Mouse (Mus musculus) limb, embryonic 11.5 days (tissue): Measurements from ENCODE around the gene Med29. TPM values are rescaled to one million over a fixed set of nuclear protein-coding genes. Genes with fewer than 3 reads are reported as not detected.

Experiments
- ATAC-seq: fragments of 200-750 bp; cut with Nextera tagmentation; 2 replicates; pipeline ENCODE4 v1.8.0; 2017; ENCODE audit warnings: low read depth; ENCODE audit not compliant: insufficient number of reproducible peaks, low FRiP score, low TSS enrichment
- DNase-seq: peaks from one replicate; pipeline ENCODE4 v3.0.0-alpha.2; 2015; ENCODE audit warnings: low spot score
- H3K27ac ChIP-seq: fragments of 300-500 bp; sonication (generic); replicated peaks from 2 replicates; pipeline ENCODE4 v1.5.1; 2014; ENCODE audit warnings: low read depth, mild to moderate bottlenecking, low read length
- H3K27me3 ChIP-seq: fragments of 300-500 bp; sonication (generic); 2 replicates; pipeline ENCODE4 v1.6.1; 2014; ENCODE audit warnings: mild to moderate bottlenecking, low read length, mixed read lengths; ENCODE audit not compliant: control insufficient read depth, insufficient read depth
- H3K36me3 ChIP-seq: fragments of 300-500 bp; sonication (generic); 2 replicates; pipeline ENCODE4 v1.6.1; 2014; ENCODE audit warnings: mild to moderate bottlenecking, low read length, moderate library complexity, mixed read lengths; ENCODE audit not compliant: control insufficient read depth, insufficient read depth
- H3K4me1 ChIP-seq: fragments of 300-500 bp; sonication (generic); 2 replicates; pipeline ENCODE4 v1.6.1; 2014; ENCODE audit warnings: low read length, mixed read lengths; ENCODE audit not compliant: control insufficient read depth, insufficient read depth
- H3K4me2 ChIP-seq: fragments of 300-500 bp; sonication (generic); 2 replicates; pipeline ENCODE4 v1.6.1; 2014; ENCODE audit warnings: low read depth, mild to moderate bottlenecking, moderate library complexity; ENCODE audit not compliant: severe bottlenecking
- H3K4me3 ChIP-seq: fragments of 300-500 bp; sonication (generic); 2 replicates; pipeline ENCODE4 v1.5.1; 2014; ENCODE audit warnings: low read depth, low read length
- H3K9ac ChIP-seq: fragments of 300-500 bp; sonication (generic); 2 replicates; pipeline ENCODE4 v1.6.1; 2014; ENCODE audit warnings: mild to moderate bottlenecking, low read length
- H3K9me3 ChIP-seq: fragments of 300-500 bp; sonication (generic); 2 replicates; pipeline ENCODE4 v1.6.1; 2016; ENCODE audit warnings: low read length; ENCODE audit not compliant: control insufficient read depth
- WGBS: fragments of 180-500 bp; shearing (Covaris S2); extraction: QIAGEN DNeasy Blood & Tissue Kit; methylation state at CpG from one replicate; pipeline ENCODE4 v1.1.7; 2014; 5-methylcytosine and 5-hydroxymethylcytosine counted together
- polyA plus RNA-seq: library from polyadenylated mRNA; unstranded; fragments of >200 nt; fragmentation: Nextera tagmentation; extraction: Ambion mirVana; gene quantifications from 2 replicates; pipeline ENCODE4 v1.2.1, GENCODE M21; 2014

Med29 gene
- polyA plus RNA-seq, 1 experiment from 2014 or later, result 53.5 TPM

- peaks cover 11% of the 10 kb centered on the region for H3K4me1 ChIP-seq
- peak; percentile 91 for ATAC-seq
- peaks cover 15% of the 10 kb centered on the region for H3K36me3 ChIP-seq
- DNase-seq, result peak; percentile 99
- WGBS, result under 1% methylated on average over 47 of the region's 50 CpGs
- peak within 1 kb of the TSS; percentile 91 for H3K4me3 ChIP-seq
- H3K9ac ChIP-seq, result peak within 1 kb of the TSS; percentile 96
- peak within 1 kb of the TSS; percentile 83 for H3K27ac ChIP-seq
- no peaks in the 10 kb centered on the region for H3K9me3 ChIP-seq
- peak within 1 kb of the TSS; percentile 86 for H3K4me2 ChIP-seq
- H3K27me3 ChIP-seq, result no peaks in the 10 kb centered on the region
Measured at GRCm38 (mm10) chr7:28350155-28350883, 42.2 kb downstream of the Med29 start, which contains the start of gene Rps16. TSS of gene Rps16 (plus strand) at chr7:28350652.

GRCm38 (mm10) chr7:28348601-28349000 lies 43.9 kb downstream of the Med29 start:
- H3K4me3 ChIP-seq, result no peak overlapping the region
- no peaks in the 10 kb centered on the region for H3K27me3 ChIP-seq
- ATAC-seq (no peak), DNase-seq (no peak)
- no peak overlapping the region for H3K9ac ChIP-seq
- H3K27ac ChIP-seq, result no peak overlapping the region
- H3K36me3 ChIP-seq, result peaks cover 6% of the 10 kb centered on the region
- peaks cover 11% of the 10 kb centered on the region for H3K4me1 ChIP-seq
- no peaks in the 10 kb centered on the region for H3K9me3 ChIP-seq
- WGBS, result 86% methylated on average over 7 of the region's 7 CpGs
- H3K4me2 ChIP-seq, result no peak overlapping the region

DNA sequence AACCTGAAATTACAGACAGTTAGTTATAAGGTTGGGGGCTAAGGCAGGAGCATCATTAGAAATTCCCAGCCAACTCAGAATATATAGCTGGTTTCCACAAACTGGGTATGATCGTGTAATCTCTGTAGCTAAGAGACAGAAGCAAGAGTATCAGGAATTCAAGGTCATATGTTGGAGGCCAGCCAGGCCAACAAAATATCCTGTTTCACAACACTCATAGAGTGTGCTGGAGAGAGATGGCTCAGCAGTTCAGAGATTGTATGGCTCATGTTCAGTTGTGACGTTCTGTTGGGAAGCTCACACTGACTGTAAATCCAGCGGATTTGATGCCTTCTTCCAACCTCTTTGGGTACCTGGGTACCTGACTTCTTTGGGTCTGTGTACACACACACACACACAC lies 44.8 kb downstream of the Med29 start:
- H3K27ac ChIP-seq, result no peak overlapping the region
- H3K4me1 ChIP-seq, result peaks cover 11% of the 10 kb centered on the region
- no peaks in the 10 kb centered on the region for H3K9me3 ChIP-seq
- peaks cover 3% of the 10 kb centered on the region; the same call in 1 of the 2 replicates for H3K36me3 ChIP-seq
- no peak for ATAC-seq
- WGBS, result 88% methylated on average over 3 of the region's 3 CpGs
- H3K4me2 ChIP-seq, result no peak overlapping the region
- no peak overlapping the region for H3K9ac ChIP-seq
- no peak for DNase-seq
- H3K4me3 ChIP-seq, result no peak overlapping the region
- no peaks in the 10 kb centered on the region for H3K27me3 ChIP-seq

GRCm38 (mm10) chr7:28344637-28345036 lies 47.9 kb downstream of the Med29 start:
- H3K9me3 ChIP-seq, result no peaks in the 10 kb centered on the region
- no peak overlapping the region for H3K4me3 ChIP-seq
- H3K9ac ChIP-seq, result no peak overlapping the region
- H3K36me3 ChIP-seq, result no peaks in the 10 kb centered on the region
- WGBS, result 4% methylated on average over 4 of the region's 4 CpGs
- peak; percentile 93 for DNase-seq
- no peak overlapping the region for H3K27ac ChIP-seq
- H3K27me3 ChIP-seq, result no peaks in the 10 kb centered on the region
- H3K4me2 ChIP-seq, result no peak overlapping the region
- peaks cover 2% of the 10 kb centered on the region; the same call in 1 of the 2 replicates for H3K4me1 ChIP-seq
- ATAC-seq, result no peak

DNA sequence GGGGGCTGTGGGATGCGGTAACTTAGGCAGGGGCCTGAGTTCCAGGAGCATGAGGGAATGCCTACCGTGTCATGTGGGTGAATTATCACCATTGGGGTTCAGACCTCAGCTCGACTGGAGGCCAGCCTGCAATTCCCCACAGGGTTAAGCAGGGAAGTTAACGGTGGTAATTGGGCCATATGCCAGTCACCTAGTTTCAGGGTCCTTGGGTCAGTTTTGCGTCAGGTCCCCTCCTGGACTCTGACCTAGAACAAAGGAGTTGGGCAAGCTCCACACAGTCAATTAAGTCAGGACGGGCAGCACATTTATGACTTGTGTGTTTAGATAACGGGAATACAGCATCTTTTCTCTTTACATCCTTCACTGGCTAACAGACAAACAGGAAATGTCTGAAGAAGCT lies 51.1 kb downstream of the Med29 start:
- Histone ChIP-seq H3K9me3 (no peaks in the 10 kb centered on the region), H3K4me1 (no peaks in the 10 kb centered on the region; the same call in 1 of the 2 replicates), H3K4me2 (no peak overlapping the region), H3K27ac (0 out of 2 replicates have a peak overlapping the region, but pooled peaks have one; percentile 22), H3K27me3 (no peaks in the 10 kb centered on the region), H3K4me3 (no peak overlapping the region), H3K36me3 (no peaks in the 10 kb centered on the region), H3K9ac (no peak overlapping the region)
- DNase-seq (no peak), ATAC-seq (no peak)
- 24% methylated on average over 7 of the region's 7 CpGs for WGBS

GRCm38 (mm10) chr7:28339213-28339917 lies 53.1 kb downstream of the Med29 start:
- H3K4me1 ChIP-seq, result no peaks in the 10 kb centered on the region; the same call in 1 of the 2 replicates
- WGBS, result 80% methylated on average over 19 of the region's 19 CpGs
- H3K9ac ChIP-seq, result peak overlapping the region; percentile 92
- no peaks in the 10 kb centered on the region for H3K9me3 ChIP-seq
- H3K27ac ChIP-seq, result peak overlapping the region; percentile 71; the same call in 1 of the 2 replicates
- ATAC-seq, result no peak; the same call in 1 of the 2 replicates
- no peak for DNase-seq
- peak overlapping the region; percentile 98 for H3K4me3 ChIP-seq
- no peaks in the 10 kb centered on the region for H3K27me3 ChIP-seq
- H3K4me2 ChIP-seq, result peak overlapping the region; percentile 73
- H3K36me3 ChIP-seq, result no peaks in the 10 kb centered on the region

DNA sequence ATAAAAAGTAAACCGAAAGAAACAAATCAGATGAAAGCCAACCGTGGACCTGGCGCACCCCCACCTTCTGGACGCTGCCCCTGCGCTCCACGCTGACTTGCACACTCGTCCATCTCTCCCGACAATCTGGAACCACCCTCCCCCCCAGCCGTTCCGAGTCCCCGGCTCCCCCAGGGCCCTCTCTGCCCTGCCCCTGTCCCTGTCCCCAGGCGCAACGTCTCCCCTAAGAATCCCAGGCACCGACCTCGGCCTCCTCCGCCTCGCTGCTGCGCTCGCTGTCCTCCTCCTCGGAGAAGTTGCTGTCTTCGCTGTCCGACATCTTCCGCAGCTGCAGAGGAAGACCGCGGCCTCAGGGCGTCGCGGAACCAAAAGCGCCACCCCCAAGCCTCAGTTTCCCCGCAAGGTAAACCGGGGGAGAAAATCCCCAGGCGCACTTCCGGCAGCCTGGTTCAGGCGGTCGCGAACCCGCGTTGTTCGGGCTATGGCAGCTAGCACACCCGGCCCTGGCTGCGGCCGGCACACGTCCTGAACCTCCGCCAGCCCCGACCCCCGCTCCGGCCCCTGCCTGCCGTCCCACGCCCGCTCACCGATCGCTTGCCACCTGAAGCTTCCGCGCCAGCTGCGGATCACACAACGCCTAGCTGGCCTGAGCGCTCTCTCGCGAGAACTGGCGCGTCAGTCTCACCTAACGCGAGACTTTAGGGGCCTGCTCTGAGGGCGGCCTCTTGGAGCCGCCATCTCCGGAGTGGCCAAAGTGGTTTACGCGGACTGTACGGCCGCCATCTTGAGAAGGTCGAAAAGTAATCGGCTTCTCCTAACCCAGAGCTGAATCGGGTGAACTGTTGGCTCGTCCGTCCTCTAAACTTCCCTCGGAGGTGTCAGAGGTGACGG lies 54.2 kb downstream of the Med29 start, which contains the start of gene Supt5:
Gene Supt5, minus strand, starts transcription at position 639 of the 891 bp plus-strand sequence.
- ATAC-seq (peak; percentile 95), DNase-seq (peak; percentile 99)
- H3K4me2 ChIP-seq, result peak within 1 kb of the TSS; percentile 73
- WGBS, result under 1% methylated on average over 77 of the region's 77 CpGs
- peak within 1 kb of the TSS; percentile 77 for H3K27ac ChIP-seq
- no peaks in the 10 kb centered on the region for H3K27me3 ChIP-seq
- no peaks in the 10 kb centered on the region for H3K9me3 ChIP-seq
- no peaks in the 10 kb centered on the region; the same call in 1 of the 2 replicates for H3K4me1 ChIP-seq
- H3K9ac ChIP-seq, result peak within 1 kb of the TSS; percentile 92
- H3K36me3 ChIP-seq, result no peaks in the 10 kb centered on the region
- peak within 1 kb of the TSS; percentile 98 for H3K4me3 ChIP-seq
